Mouse (Mus musculus): ENCODE measurements at regions not wholly inside any gene's neighbourhood (a gene's known extent, or its start where the extent isn't known, plus 50 kb on each side); places are given as distances from the start of the nearest gene placed in this dataset.

- in situ Hi-C loops (cut with MboI; ENCODE audit: unreplicated experiment in 2 of 2), result loop anchor here in 1 of 2 experiments (5.0 to 10.0 kb wide), 2 partner anchors 94 to 143 kb away; no protein-coding TSS in a partner anchor
Observed at GRCm38 (mm10) chr2:128297821-128298220, 172.0 kb downstream of the Bcl2l11 start.

GRCm38 (mm10) chr2:128298996-128299395 lies 173.2 kb downstream of the Bcl2l11 start:
- in situ Hi-C loops (cut with MboI; ENCODE audit: unreplicated experiment in 2 of 2), result loop anchor here in 1 of 2 experiments (5.0 to 10.0 kb wide), 2 partner anchors 93 to 144 kb away; no protein-coding TSS in a partner anchor

- in situ Hi-C loops (cut with MboI; ENCODE audit: unreplicated experiment in 2 of 2), result no loop called here
Observed at GRCm38 (mm10) chr2:128301709-128302108, 175.9 kb downstream of the Bcl2l11 start.

GRCm38 (mm10) chr2:128304063-128304712 lies 178.3 kb downstream of the Bcl2l11 start:
- in situ Hi-C loops (cut with MboI; ENCODE audit: unreplicated experiment in 2 of 2), result no loop called here

- in situ Hi-C loops (cut with MboI; ENCODE audit: unreplicated experiment in 2 of 2), result no loop called here
Observed at GRCm38 (mm10) chr2:128306693-128307092, 180.9 kb downstream of the Bcl2l11 start.

- in situ Hi-C loops (cut with MboI; ENCODE audit: unreplicated experiment in 2 of 2), result no loop called here
Observed at GRCm38 (mm10) chr2:128309541-128310030, 183.7 kb downstream of the Bcl2l11 start.

GRCm38 (mm10) chr2:128310081-128310480 lies 184.2 kb downstream of the Bcl2l11 start:
- in situ Hi-C loops (cut with MboI; ENCODE audit: unreplicated experiment in 2 of 2), result no loop called here

GRCm38 (mm10) chr2:128312084-128312594 lies 186.3 kb downstream of the Bcl2l11 start:
- in situ Hi-C loops (cut with MboI; ENCODE audit: unreplicated experiment in 2 of 2), result no loop called here

- in situ Hi-C loops (cut with MboI; ENCODE audit: unreplicated experiment in 2 of 2), result no loop called here
Observed at GRCm38 (mm10) chr2:128312659-128313581, 187.1 kb downstream of the Bcl2l11 start.

GRCm38 (mm10) chr2:128313582-128313918 lies 187.7 kb downstream of the Bcl2l11 start:
- in situ Hi-C loops (cut with MboI; ENCODE audit: unreplicated experiment in 2 of 2), result no loop called here

GRCm38 (mm10) chr2:128313948-128314347 lies 188.1 kb downstream of the Bcl2l11 start:
- in situ Hi-C loops (cut with MboI; ENCODE audit: unreplicated experiment in 2 of 2), result no loop called here

GRCm38 (mm10) chr2:128316516-128316915 lies 190.7 kb downstream of the Bcl2l11 start:
- in situ Hi-C loops (cut with MboI; ENCODE audit: unreplicated experiment in 2 of 2), result no loop called here

- in situ Hi-C loops (cut with MboI; ENCODE audit: unreplicated experiment in 2 of 2), result no loop called here
Observed at GRCm38 (mm10) chr2:128318266-128318665, 192.4 kb downstream of the Bcl2l11 start.

- in situ Hi-C loops (cut with MboI; ENCODE audit: unreplicated experiment in 2 of 2), result no loop called here
Observed at GRCm38 (mm10) chr2:128318956-128319355, 193.1 kb downstream of the Bcl2l11 start.

- in situ Hi-C loops (cut with MboI; ENCODE audit: unreplicated experiment in 2 of 2), result no loop called here
Observed at GRCm38 (mm10) chr2:128321475-128321874, 195.6 kb downstream of the Bcl2l11 start.

GRCm38 (mm10) chr2:128324256-128325096 lies 198.6 kb downstream of the Bcl2l11 start:
- in situ Hi-C loops (cut with MboI; ENCODE audit: unreplicated experiment in 2 of 2), result no loop called here

GRCm38 (mm10) chr2:128325097-128325421 lies 199.2 kb downstream of the Bcl2l11 start:
- in situ Hi-C loops (cut with MboI; ENCODE audit: unreplicated experiment in 2 of 2), result no loop called here

- in situ Hi-C loops (cut with MboI; ENCODE audit: unreplicated experiment in 2 of 2), result no loop called here
Observed at GRCm38 (mm10) chr2:128325456-128325855, 199.6 kb downstream of the Bcl2l11 start.

- in situ Hi-C loops (cut with MboI; ENCODE audit: unreplicated experiment in 2 of 2), result no loop called here
Observed at GRCm38 (mm10) chr2:128330833-128331232, 205.0 kb downstream of the Bcl2l11 start.

- in situ Hi-C loops (cut with MboI; ENCODE audit: unreplicated experiment in 2 of 2), result no loop called here
Observed at GRCm38 (mm10) chr2:128331275-128331674, 205.4 kb downstream of the Bcl2l11 start.
